Mouse (Mus musculus) megakaryocyte, embryonic 14.5 days (primary cell): ENCODE measurements around the gene Gpr50.

Experiments
- FLI1 ChIP-seq: IDR thresholded peaks from 2 replicates; pipeline ENCODE4 v1.6.1; 2012; ENCODE audit warnings: low read length, inconsistent platforms, mixed read lengths
- GATA1 ChIP-seq: IDR thresholded peaks from 3 replicates; pipeline ENCODE4 v1.6.1; 2012; ENCODE audit warnings: mixed read lengths, low read length, inconsistent platforms, borderline replicate concordance

- TF ChIP-seq GATA1 (no peak), FLI1 (no peak)
These were observed 6.8 kb downstream of the Gpr50 start for GRCm38 (mm10) chrX:71670254-71670653.
